Mouse (Mus musculus) stomach, embryonic 15.5 days (tissue): ENCODE measurements around the gene Slc44a1. TPM values are rescaled to one million over a fixed set of nuclear protein-coding genes. Genes with fewer than 3 reads are reported as not detected.

Experiments
- ATAC-seq: fragments of 200-750 bp; cut with Nextera tagmentation; 2 replicates; pipeline ENCODE4 v1.8.0; 2017; ENCODE audit warnings: low read depth, moderate number of reproducible peaks, moderate TSS enrichment; ENCODE audit not compliant: insufficient read depth, low FRiP score
- H3K27ac ChIP-seq: fragments of 300-500 bp; sonication (generic); 2 replicates; pipeline ENCODE4 v1.5.1; 2015; ENCODE audit warnings: mild to moderate bottlenecking, inconsistent platforms
- H3K27me3 ChIP-seq: fragments of 300-500 bp; sonication (generic); replicated peaks from 2 replicates; pipeline ENCODE4 v1.6.1; 2015; ENCODE audit warnings: inconsistent platforms
- H3K36me3 ChIP-seq: fragments of 300-500 bp; sonication (generic); 2 replicates; pipeline ENCODE4 v1.6.1; 2015; ENCODE audit warnings: inconsistent platforms
- H3K4me1 ChIP-seq: fragments of 300-500 bp; sonication (generic); 2 replicates; pipeline ENCODE4 v1.6.1; 2015; ENCODE audit warnings: inconsistent platforms
- H3K4me2 ChIP-seq: fragments of 300-500 bp; sonication (generic); 2 replicates; pipeline ENCODE4 v1.6.1; 2015; ENCODE audit warnings: mild to moderate bottlenecking, inconsistent platforms
- H3K4me3 ChIP-seq: fragments of 300-500 bp; sonication (generic); replicated peaks from 2 replicates; pipeline ENCODE4 v1.5.1; 2015; ENCODE audit warnings: inconsistent platforms
- H3K9ac ChIP-seq: fragments of 300-500 bp; sonication (generic); 2 replicates; pipeline ENCODE4 v1.6.1; 2015; ENCODE audit warnings: inconsistent platforms
- H3K9me3 ChIP-seq: fragments of 300-500 bp; sonication (generic); 2 replicates; pipeline ENCODE4 v1.6.1; 2016; ENCODE audit warnings: inconsistent platforms
- WGBS: fragments of 180-500 bp; shearing (Covaris S2); methylation state at CpG from one replicate; pipeline ENCODE4 v1.1.7; 2015; 5-methylcytosine and 5-hydroxymethylcytosine counted together
- polyA plus RNA-seq: library from polyadenylated mRNA; unstranded; fragments of >200 nt; fragmentation: Nextera tagmentation; extraction: Ambion mirVana; gene quantifications from 2 replicates; pipeline ENCODE4 v1.2.1, GENCODE M21; 2015

The Slc44a1 gene
- polyA plus RNA-seq, 1 experiment from 2014 or later: 49.6 TPM

GRCm38 (mm10) chr4:53564618-53565017 lies 124.4 kb downstream of the Slc44a1 start:
- H3K4me3 ChIP-seq: no peak overlapping the region
- H3K9ac ChIP-seq: no peak overlapping the region
- no peak overlapping the region for H3K4me2 ChIP-seq
- WGBS: 73% methylated on average over 5 of the region's 5 CpGs
- 0 out of 2 replicates have a peak, but pooled peaks cover 6% of the 10 kb centered on the region for H3K36me3 ChIP-seq
- no peak for ATAC-seq
- no peak overlapping the region for H3K27ac ChIP-seq
- H3K9me3 ChIP-seq: no peaks in the 10 kb centered on the region
- no peaks in the 10 kb centered on the region for H3K27me3 ChIP-seq
- H3K4me1 ChIP-seq: no peaks in the 10 kb centered on the region

GRCm38 (mm10) chr4:53567065-53567464 lies 126.9 kb downstream of the Slc44a1 start:
- ATAC-seq: no peak
- H3K9me3 ChIP-seq: no peaks in the 10 kb centered on the region
- H3K27me3 ChIP-seq: no peaks in the 10 kb centered on the region
- no peak overlapping the region for H3K9ac ChIP-seq
- 0 out of 2 replicates have a peak, but pooled peaks cover 6% of the 10 kb centered on the region for H3K36me3 ChIP-seq
- H3K4me2 ChIP-seq: no peak overlapping the region
- 85% methylated on average over 1 of the region's 1 CpGs for WGBS
- no peak overlapping the region for H3K4me3 ChIP-seq
- no peaks in the 10 kb centered on the region for H3K4me1 ChIP-seq
- no peak overlapping the region for H3K27ac ChIP-seq

- no peaks in the 10 kb centered on the region for H3K9me3 ChIP-seq
- no peak overlapping the region for H3K27ac ChIP-seq
- 70% methylated on average over 2 of the region's 2 CpGs for WGBS
- no peaks in the 10 kb centered on the region for H3K27me3 ChIP-seq
- H3K4me3 ChIP-seq: no peak overlapping the region
- H3K4me1 ChIP-seq: no peaks in the 10 kb centered on the region
- H3K4me2 ChIP-seq: no peak overlapping the region
- ATAC-seq: no peak
- H3K36me3 ChIP-seq: no peaks in the 10 kb centered on the region
- no peak overlapping the region for H3K9ac ChIP-seq
These were observed 135.3 kb downstream of the Slc44a1 start for GRCm38 (mm10) chr4:53575558-53575957.

- H3K9me3 ChIP-seq: no peaks in the 10 kb centered on the region
- no peaks in the 10 kb centered on the region for H3K27me3 ChIP-seq
These were observed 147.5 kb downstream of the Slc44a1 start for GRCm38 (mm10) chr4:53587676-53588075.

GRCm38 (mm10) chr4:53588936-53589335 lies 148.7 kb downstream of the Slc44a1 start:
- H3K27me3 ChIP-seq: no peaks in the 10 kb centered on the region
- ATAC-seq: no peak
- H3K4me3 ChIP-seq: no peak overlapping the region
- no peak overlapping the region for H3K4me2 ChIP-seq
- H3K27ac ChIP-seq: no peak overlapping the region
- no peaks in the 10 kb centered on the region for H3K4me1 ChIP-seq
- WGBS: 64% methylated on average over 1 of the region's 1 CpGs
- H3K9me3 ChIP-seq: no peaks in the 10 kb centered on the region
- no peaks in the 10 kb centered on the region for H3K36me3 ChIP-seq
- no peak overlapping the region for H3K9ac ChIP-seq

More at GRCm38 (mm10) chr4:53587676-53588075, 147.5 kb downstream of the Slc44a1 start:
- no peak overlapping the region for H3K27ac ChIP-seq
- no peak overlapping the region for H3K4me2 ChIP-seq
- no peak overlapping the region for H3K4me3 ChIP-seq
- H3K36me3 ChIP-seq: no peaks in the 10 kb centered on the region
- no peak overlapping the region for H3K9ac ChIP-seq
- no peak for ATAC-seq
- no peaks in the 10 kb centered on the region for H3K4me1 ChIP-seq

GRCm38 (mm10) chr4:53589466-53589865 lies 149.3 kb downstream of the Slc44a1 start:
- Histone ChIP-seq H3K36me3 (no peaks in the 10 kb centered on the region), H3K4me3 (no peak overlapping the region), H3K9me3 (no peaks in the 10 kb centered on the region), H3K27me3 (no peaks in the 10 kb centered on the region), H3K27ac (no peak overlapping the region), H3K9ac (no peak overlapping the region), H3K4me1 (no peaks in the 10 kb centered on the region), H3K4me2 (no peak overlapping the region)
- no peak for ATAC-seq
- 78% methylated on average over 4 of the region's 4 CpGs for WGBS

- Histone ChIP-seq H3K4me3 (no peak overlapping the region), H3K9me3 (no peaks in the 10 kb centered on the region), H3K4me1 (no peaks in the 10 kb centered on the region), H3K27ac (no peak overlapping the region), H3K9ac (no peak overlapping the region), H3K4me2 (no peak overlapping the region), H3K27me3 (no peaks in the 10 kb centered on the region), H3K36me3 (no peaks in the 10 kb centered on the region)
- no peak for ATAC-seq
- WGBS: 57% methylated on average over 4 of the region's 4 CpGs
These were observed 149.9 kb downstream of the Slc44a1 start for GRCm38 (mm10) chr4:53590163-53590562.

- H3K4me1 ChIP-seq: no peaks in the 10 kb centered on the region
- no peaks in the 10 kb centered on the region for H3K36me3 ChIP-seq
- H3K27ac ChIP-seq: no peak overlapping the region
- H3K4me2 ChIP-seq: no peak overlapping the region
- no peak for ATAC-seq
- no peaks in the 10 kb centered on the region for H3K9me3 ChIP-seq
- no peak overlapping the region for H3K4me3 ChIP-seq
- H3K9ac ChIP-seq: no peak overlapping the region
- WGBS: 75% methylated on average over 7 of the region's 7 CpGs
- H3K27me3 ChIP-seq: no peaks in the 10 kb centered on the region
These were observed 150.7 kb downstream of the Slc44a1 start for GRCm38 (mm10) chr4:53590691-53591447.

- Histone ChIP-seq H3K4me1 (no peaks in the 10 kb centered on the region), H3K27ac (peak overlapping the region; percentile 17; the same call in 1 of the 2 replicates), H3K27me3 (no peaks in the 10 kb centered on the region), H3K4me2 (no peak overlapping the region), H3K9me3 (no peaks in the 10 kb centered on the region), H3K9ac (no peak overlapping the region), H3K4me3 (no peak overlapping the region), H3K36me3 (no peaks in the 10 kb centered on the region)
- ATAC-seq: no peak
- 86% methylated on average over 11 of the region's 11 CpGs for WGBS
These were observed 151.3 kb downstream of the Slc44a1 start for GRCm38 (mm10) chr4:53591536-53591935.

GRCm38 (mm10) chr4:53591941-53592340 lies 151.7 kb downstream of the Slc44a1 start:
- H3K4me2 ChIP-seq: no peak overlapping the region
- no peaks in the 10 kb centered on the region for H3K36me3 ChIP-seq
- H3K27me3 ChIP-seq: no peaks in the 10 kb centered on the region
- no peaks in the 10 kb centered on the region for H3K4me1 ChIP-seq
- no peak overlapping the region for H3K9ac ChIP-seq
- no peaks in the 10 kb centered on the region for H3K9me3 ChIP-seq
- H3K27ac ChIP-seq: peak overlapping the region; percentile 17; the same call in 1 of the 2 replicates
- H3K4me3 ChIP-seq: no peak overlapping the region
- ATAC-seq: no peak
- 73% methylated on average over 8 of the region's 8 CpGs for WGBS

- H3K27ac ChIP-seq: no peak overlapping the region; the same call in 1 of the 2 replicates
These were observed 152.2 kb downstream of the Slc44a1 start for GRCm38 (mm10) chr4:53592386-53592785.

GRCm38 (mm10) chr4:53594204-53594603 lies 154.0 kb downstream of the Slc44a1 start:
- no peaks in the 10 kb centered on the region for H3K9me3 ChIP-seq
- H3K27me3 ChIP-seq: no peaks in the 10 kb centered on the region
- ATAC-seq: no peak
- no peak overlapping the region for H3K27ac ChIP-seq
- H3K36me3 ChIP-seq: no peaks in the 10 kb centered on the region
- WGBS: 34% methylated on average over 4 of the region's 4 CpGs
- no peak overlapping the region for H3K4me3 ChIP-seq
- H3K4me1 ChIP-seq: no peaks in the 10 kb centered on the region
- no peak overlapping the region for H3K9ac ChIP-seq
- H3K4me2 ChIP-seq: no peak overlapping the region

More at GRCm38 (mm10) chr4:53592386-53592785, 152.2 kb downstream of the Slc44a1 start:
- 54% methylated on average over 9 of the region's 9 CpGs for WGBS
- Histone ChIP-seq H3K4me2 (no peak overlapping the region), H3K36me3 (no peaks in the 10 kb centered on the region), H3K4me3 (no peak overlapping the region), H3K9ac (no peak overlapping the region), H3K9me3 (no peaks in the 10 kb centered on the region), H3K27me3 (no peaks in the 10 kb centered on the region), H3K4me1 (no peaks in the 10 kb centered on the region)
- no peak for ATAC-seq
